Mouse (Mus musculus): ENCODE measurements around the gene Armh3.

- no peak for TF ChIP-seq POLR2A (IDR thresholded peaks at IDR 0.05; ENCODE audit: extremely low read depth, insufficient read depth, low read length)
- TF ChIP-seq CTCF (IDR thresholded peaks at IDR 0.05; ENCODE audit: extremely low read depth, insufficient read depth, low read length) = no peak
These were observed 38.4 kb upstream of the Armh3 start for GRCm38 (mm10) chr19:46036477-46037242.

Measured in cortical plate, adult 2 months (tissue).